Mouse (Mus musculus): ENCODE results near the gene Ccdc115. TPM values are rescaled to one million over a fixed set of nuclear protein-coding genes. Genes with fewer than 3 reads are reported as not detected.

Ccdc115 gene
- polyA plus RNA-seq, 1 experiment, result 19.2 TPM

DNA sequence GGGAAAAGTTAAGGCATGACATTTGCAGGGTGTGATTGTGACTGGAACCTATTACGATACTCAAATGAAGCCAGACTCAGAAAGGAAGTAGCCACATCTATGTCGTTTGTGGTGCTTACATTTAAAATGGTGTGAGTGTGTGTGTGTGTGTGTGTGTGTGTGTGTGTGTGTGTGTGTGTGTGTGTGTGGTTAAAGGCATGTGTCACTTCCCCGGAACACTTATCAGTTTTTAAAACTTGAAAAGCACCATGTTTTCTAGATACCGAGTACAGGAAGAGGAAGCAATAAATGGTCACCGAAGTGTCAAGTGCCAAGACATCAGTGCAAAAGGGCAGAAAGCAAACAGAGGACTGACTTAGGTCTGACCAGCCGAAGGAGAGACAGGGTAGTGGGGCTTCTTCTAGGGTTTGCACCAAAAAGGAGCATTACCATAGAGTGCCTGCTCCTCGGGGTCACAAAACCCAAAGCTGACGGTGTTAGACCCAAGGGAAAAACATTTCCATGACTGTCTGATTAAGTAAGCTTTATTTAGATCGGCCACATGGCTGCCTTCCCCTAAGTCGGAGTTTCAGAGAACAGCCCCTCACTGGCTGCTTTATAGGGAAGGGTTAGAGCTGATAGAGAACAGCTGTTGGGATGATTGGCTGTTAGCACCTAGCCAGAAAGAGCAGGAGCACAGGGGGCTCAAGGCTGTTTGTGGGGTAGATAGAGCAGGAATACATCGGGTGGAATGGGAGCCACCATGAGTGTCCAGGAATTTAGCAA lies 39.6 kb upstream of the Ccdc115 start:
- TF ChIP-seq CTCF (IDR thresholded peaks at IDR 0.05; ENCODE audit: extremely low read depth, insufficient read depth, insufficient read length, insufficient replicate concordance), result no peak
- TF ChIP-seq POLR2A (IDR thresholded peaks at IDR 0.05; ENCODE audit: low read depth, low read length), result no peak; the same call in 1 of the 2 replicates
- peak; percentile 27 to 50 for DNase-seq (ENCODE audit: low read depth in 1 of 2, low spot score in 2 of 2)
- Histone ChIP-seq H3K27ac (ENCODE audit: insufficient read depth, low read length) (peak overlapping the region; percentile 90), H3K4me3 (ENCODE audit: extremely low read depth, insufficient read depth, insufficient read length) (peak overlapping the region; percentile 18; the same call in 1 of the 2 replicates), H3K27me3 (ENCODE audit: control insufficient read depth, insufficient read depth, low read length) (no peaks in the 10 kb centered on the region), H3K4me1 (ENCODE audit: control insufficient read depth, insufficient read depth, insufficient read length) (peaks cover 36% of the 10 kb centered on the region), H3K36me3 (ENCODE audit: control insufficient read depth, insufficient read depth, low read length) (peaks cover 2% of the 10 kb centered on the region; the same call in 1 of the 2 replicates)
- 7% methylated on average over 11 of the region's 11 CpGs for WGBS

DNA sequence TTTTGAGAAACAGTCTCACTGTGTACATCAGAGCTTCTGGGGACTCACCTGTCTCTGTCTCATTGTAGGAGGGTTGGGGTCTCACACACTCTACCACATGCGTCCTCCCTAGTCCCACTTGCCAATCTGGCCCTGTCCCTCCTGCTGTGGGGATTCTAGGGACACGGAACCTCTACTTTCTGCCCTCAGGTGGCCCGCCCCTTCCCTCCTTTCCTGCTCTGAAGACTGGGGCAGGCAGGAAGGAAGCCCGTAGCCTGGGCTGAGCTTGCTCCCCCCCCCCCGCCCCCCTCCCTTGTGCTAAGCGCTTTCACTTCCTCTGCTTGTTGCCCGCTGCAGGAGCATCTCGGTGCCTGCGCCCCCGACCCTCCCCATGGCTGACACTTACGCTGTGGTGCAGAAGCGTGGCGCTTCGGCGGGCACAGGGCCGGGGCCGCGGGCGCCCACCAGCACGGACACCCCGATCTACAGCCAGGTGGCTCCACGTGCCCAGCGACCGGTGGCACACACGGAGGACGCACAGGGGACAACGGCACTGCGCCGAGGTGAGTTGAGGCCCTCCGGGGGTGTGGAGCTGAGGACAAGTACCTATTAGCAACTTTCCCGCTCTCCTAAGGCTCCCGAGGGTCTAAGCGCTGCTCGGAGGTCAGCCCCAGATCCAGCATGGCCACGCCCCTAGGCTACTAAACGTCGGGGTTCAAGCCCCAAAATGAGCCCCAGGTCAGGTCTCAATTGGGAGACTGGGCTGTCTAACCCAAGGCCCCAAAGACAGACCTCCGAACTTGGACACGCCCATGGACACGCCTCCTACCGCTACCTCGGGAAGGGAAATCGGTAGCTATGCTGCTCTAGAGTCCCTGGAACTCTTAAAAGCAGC lies 33.2 kb upstream of the Ccdc115 start:
- peak overlapping the region; percentile 91 for H3K27ac ChIP-seq (ENCODE audit: insufficient read depth, low read length)

GRCm38 (mm10) chr1:34469801-34470200 lies 30.3 kb upstream of the Ccdc115 start:
- no peak for DNase-seq (ENCODE audit: low read depth in 1 of 2, low spot score in 2 of 2)
- H3K4me3 ChIP-seq (ENCODE audit: extremely low read depth, insufficient read depth, insufficient read length), result no peak overlapping the region
- WGBS, result 90% methylated on average over 5 of the region's 5 CpGs
- peaks cover 7% of the 10 kb centered on the region; the same call in 1 of the 2 replicates for H3K4me1 ChIP-seq (ENCODE audit: control insufficient read depth, insufficient read depth, insufficient read length)
- no peak for TF ChIP-seq POLR2A (IDR thresholded peaks at IDR 0.05; ENCODE audit: low read depth, low read length)
- no peak for TF ChIP-seq CTCF (IDR thresholded peaks at IDR 0.05; ENCODE audit: extremely low read depth, insufficient read depth, insufficient read length, insufficient replicate concordance)
- H3K36me3 ChIP-seq (ENCODE audit: control insufficient read depth, insufficient read depth, low read length), result no peaks in the 10 kb centered on the region
- H3K27me3 ChIP-seq (ENCODE audit: control insufficient read depth, insufficient read depth, low read length), result no peaks in the 10 kb centered on the region
- no peak overlapping the region for H3K27ac ChIP-seq (ENCODE audit: insufficient read depth, low read length)

More for the DNA sequence above, 33.2 kb upstream of the Ccdc115 start:
- 0 out of 2 replicates have a peak, but pooled peaks have one; percentile 1 for TF ChIP-seq CTCF (IDR thresholded peaks at IDR 0.05; ENCODE audit: extremely low read depth, insufficient read depth, insufficient read length, insufficient replicate concordance)
- TF ChIP-seq POLR2A (IDR thresholded peaks at IDR 0.05; ENCODE audit: low read depth, low read length), result peak; percentile 49; the same call in 1 of the 2 replicates
- no peaks in the 10 kb centered on the region for H3K27me3 ChIP-seq (ENCODE audit: control insufficient read depth, insufficient read depth, low read length)
- under 1% methylated on average over 42 of the region's 43 CpGs for WGBS
- DNase-seq (ENCODE audit: low read depth in 1 of 2, low spot score in 2 of 2), result peak; percentile 64 to 78
- H3K36me3 ChIP-seq (ENCODE audit: control insufficient read depth, insufficient read depth, low read length), result peaks cover 2% of the 10 kb centered on the region; the same call in 1 of the 2 replicates
- peak overlapping the region; percentile 80 for H3K4me3 ChIP-seq (ENCODE audit: extremely low read depth, insufficient read depth, insufficient read length)
- peaks cover 6% of the 10 kb centered on the region; the same call in 1 of the 2 replicates for H3K4me1 ChIP-seq (ENCODE audit: control insufficient read depth, insufficient read depth, insufficient read length)

DNA sequence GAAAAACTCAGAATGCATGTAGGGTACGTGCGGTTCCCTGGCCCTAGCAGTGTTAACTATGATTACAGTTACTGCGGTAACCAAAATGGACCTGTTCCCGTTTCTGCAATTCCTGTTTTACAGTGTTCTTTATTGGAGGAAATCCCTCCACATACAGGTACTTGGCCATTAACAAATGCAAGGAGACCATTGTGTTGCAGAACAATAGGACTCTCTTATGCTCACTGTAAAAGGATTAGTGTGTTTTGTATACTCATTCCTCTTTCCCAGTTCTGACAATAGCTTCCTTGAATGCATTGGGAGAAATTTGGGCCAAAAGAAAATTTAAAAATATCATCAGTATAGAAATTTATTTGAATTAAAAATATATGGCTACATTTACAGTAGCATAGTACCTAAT lies 29.0 kb upstream of the Ccdc115 start:
- H3K4me1 ChIP-seq (ENCODE audit: control insufficient read depth, insufficient read depth, insufficient read length), result peaks cover 15% of the 10 kb centered on the region; the same call in 1 of the 2 replicates
- 60% methylated on average over 4 of the region's 4 CpGs for WGBS
- H3K36me3 ChIP-seq (ENCODE audit: control insufficient read depth, insufficient read depth, low read length), result no peaks in the 10 kb centered on the region
- H3K4me3 ChIP-seq (ENCODE audit: extremely low read depth, insufficient read depth, insufficient read length), result no peak overlapping the region
- no peak for DNase-seq (ENCODE audit: low read depth in 1 of 2, low spot score in 2 of 2)
- H3K27ac ChIP-seq (ENCODE audit: insufficient read depth, low read length), result no peak overlapping the region
- no peak for TF ChIP-seq CTCF (IDR thresholded peaks at IDR 0.05; ENCODE audit: extremely low read depth, insufficient read depth, insufficient read length, insufficient replicate concordance)
- no peak for TF ChIP-seq POLR2A (IDR thresholded peaks at IDR 0.05; ENCODE audit: low read depth, low read length)
- H3K27me3 ChIP-seq (ENCODE audit: control insufficient read depth, insufficient read depth, low read length), result no peaks in the 10 kb centered on the region

DNA sequence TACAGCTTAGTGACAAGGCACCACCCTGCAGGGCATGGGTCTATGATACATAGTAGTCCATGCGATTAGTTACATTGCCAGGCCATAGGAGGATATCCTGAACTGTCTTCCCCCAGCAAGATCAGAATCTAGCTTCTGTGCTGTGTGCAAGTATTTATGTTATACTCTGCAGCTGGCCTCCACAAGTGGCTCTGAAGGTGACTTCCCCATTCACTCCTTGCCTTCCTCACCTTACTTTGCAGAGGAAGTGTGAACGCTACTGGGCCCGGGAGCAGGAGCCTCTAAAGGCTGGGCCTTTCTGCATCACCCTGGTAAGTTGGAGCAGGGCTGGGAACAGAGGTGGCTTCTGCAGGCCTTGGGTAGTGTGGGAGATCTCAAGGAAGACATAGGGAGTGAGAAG lies 28.6 kb upstream of the Ccdc115 start:
- H3K4me3 ChIP-seq (ENCODE audit: extremely low read depth, insufficient read depth, insufficient read length), result no peak overlapping the region
- DNase-seq (ENCODE audit: low read depth in 1 of 2, low spot score in 2 of 2), result no peak
- TF ChIP-seq CTCF (IDR thresholded peaks at IDR 0.05; ENCODE audit: extremely low read depth, insufficient read depth, insufficient read length, insufficient replicate concordance) (no peak), POLR2A (IDR thresholded peaks at IDR 0.05; ENCODE audit: low read depth, low read length) (no peak)
- H3K36me3 ChIP-seq (ENCODE audit: control insufficient read depth, insufficient read depth, low read length), result no peaks in the 10 kb centered on the region
- no peak overlapping the region for H3K27ac ChIP-seq (ENCODE audit: insufficient read depth, low read length)
- H3K4me1 ChIP-seq (ENCODE audit: control insufficient read depth, insufficient read depth, insufficient read length), result peaks cover 17% of the 10 kb centered on the region; the same call in 1 of the 2 replicates
- H3K27me3 ChIP-seq (ENCODE audit: control insufficient read depth, insufficient read depth, low read length), result no peaks in the 10 kb centered on the region
- WGBS, result 18% methylated on average over 3 of the region's 3 CpGs

DNA sequence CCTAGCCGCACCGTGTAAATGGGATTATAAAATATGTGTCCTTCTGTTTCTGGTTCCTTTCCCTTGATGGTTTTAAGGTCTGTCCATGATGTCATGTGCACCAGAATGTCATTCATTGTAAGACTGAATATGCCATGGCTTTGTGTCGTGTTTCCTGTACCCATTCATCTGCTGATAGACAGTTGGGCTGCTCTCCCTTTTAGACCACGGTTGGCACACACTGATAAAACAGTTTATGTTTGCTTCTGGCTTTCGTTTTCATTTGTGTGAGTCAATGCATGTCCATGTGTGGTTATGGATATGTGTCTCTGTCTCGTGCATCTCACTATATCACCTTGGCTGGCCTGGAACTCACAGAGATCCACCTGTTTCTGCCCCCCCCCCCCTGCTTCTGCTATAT lies 26.0 kb upstream of the Ccdc115 start:
- DNase-seq (ENCODE audit: low read depth in 1 of 2, low spot score in 2 of 2), result no peak
- Histone ChIP-seq H3K36me3 (ENCODE audit: control insufficient read depth, insufficient read depth, low read length) (no peaks in the 10 kb centered on the region), H3K4me1 (ENCODE audit: control insufficient read depth, insufficient read depth, insufficient read length) (peaks cover 15% of the 10 kb centered on the region; the same call in 1 of the 2 replicates), H3K27ac (ENCODE audit: insufficient read depth, low read length) (no peak overlapping the region), H3K4me3 (ENCODE audit: extremely low read depth, insufficient read depth, insufficient read length) (no peak overlapping the region), H3K27me3 (ENCODE audit: control insufficient read depth, insufficient read depth, low read length) (no peaks in the 10 kb centered on the region)
- TF ChIP-seq CTCF (IDR thresholded peaks at IDR 0.05; ENCODE audit: extremely low read depth, insufficient read depth, insufficient read length, insufficient replicate concordance) (no peak), POLR2A (IDR thresholded peaks at IDR 0.05; ENCODE audit: low read depth, low read length) (no peak)
- 70% methylated on average over 6 of the region's 6 CpGs for WGBS
